Mouse (Mus musculus): ENCODE measurements around the gene Zdhhc4.

The Zdhhc4 gene

DNA sequence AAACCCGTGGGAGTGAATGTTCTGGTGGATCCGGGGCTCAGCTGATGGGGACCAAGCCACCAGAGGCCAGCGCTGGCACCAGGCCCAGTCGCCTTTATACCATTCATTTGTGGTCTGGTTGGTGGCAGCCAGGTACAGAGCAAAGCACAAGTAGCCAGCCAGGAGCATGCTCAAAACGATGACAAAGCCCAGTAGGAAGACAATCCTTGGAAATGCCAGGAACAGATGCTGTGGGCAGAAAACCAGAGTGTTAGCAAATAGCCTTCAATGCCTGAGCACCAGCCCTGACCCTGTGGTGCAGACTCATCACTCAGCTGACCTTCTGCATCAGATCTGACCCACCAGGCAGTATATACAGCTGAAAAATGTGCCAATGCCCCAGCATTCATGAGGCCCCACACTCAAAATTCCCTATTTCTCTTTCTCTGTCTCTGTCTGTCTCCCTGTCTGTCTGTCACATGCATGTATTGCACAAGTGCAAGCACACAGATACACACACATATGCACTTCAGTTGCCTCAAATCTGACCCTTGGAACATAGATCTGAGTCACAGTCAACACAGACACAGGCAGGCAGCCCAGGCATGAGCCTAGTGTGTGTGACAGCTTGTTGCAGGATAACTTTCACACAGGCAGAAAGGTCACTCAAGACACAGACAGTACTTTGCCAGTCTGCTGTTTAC is 12.3 kb downstream of the Zdhhc4 start:
- DNase-seq = no peak

DNA sequence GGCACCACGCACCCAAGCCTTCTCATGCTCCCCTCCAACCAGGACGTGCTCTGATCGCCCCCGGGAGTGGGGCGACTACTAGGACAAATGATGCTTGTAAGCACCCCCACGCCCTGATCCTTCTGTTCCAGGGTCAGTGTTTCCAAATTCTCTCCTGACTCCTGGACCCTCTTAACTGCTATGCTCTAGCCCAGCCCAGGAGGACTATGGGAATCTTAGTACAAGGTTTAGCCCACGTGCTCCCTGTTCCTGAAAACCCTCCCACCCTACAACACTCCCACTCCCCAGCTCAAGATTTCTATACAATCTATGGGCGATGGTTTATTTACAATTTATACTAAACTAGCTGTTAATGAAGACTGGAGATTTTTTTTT is 13.6 kb downstream of the Zdhhc4 start:
- DNase-seq = no peak

DNA sequence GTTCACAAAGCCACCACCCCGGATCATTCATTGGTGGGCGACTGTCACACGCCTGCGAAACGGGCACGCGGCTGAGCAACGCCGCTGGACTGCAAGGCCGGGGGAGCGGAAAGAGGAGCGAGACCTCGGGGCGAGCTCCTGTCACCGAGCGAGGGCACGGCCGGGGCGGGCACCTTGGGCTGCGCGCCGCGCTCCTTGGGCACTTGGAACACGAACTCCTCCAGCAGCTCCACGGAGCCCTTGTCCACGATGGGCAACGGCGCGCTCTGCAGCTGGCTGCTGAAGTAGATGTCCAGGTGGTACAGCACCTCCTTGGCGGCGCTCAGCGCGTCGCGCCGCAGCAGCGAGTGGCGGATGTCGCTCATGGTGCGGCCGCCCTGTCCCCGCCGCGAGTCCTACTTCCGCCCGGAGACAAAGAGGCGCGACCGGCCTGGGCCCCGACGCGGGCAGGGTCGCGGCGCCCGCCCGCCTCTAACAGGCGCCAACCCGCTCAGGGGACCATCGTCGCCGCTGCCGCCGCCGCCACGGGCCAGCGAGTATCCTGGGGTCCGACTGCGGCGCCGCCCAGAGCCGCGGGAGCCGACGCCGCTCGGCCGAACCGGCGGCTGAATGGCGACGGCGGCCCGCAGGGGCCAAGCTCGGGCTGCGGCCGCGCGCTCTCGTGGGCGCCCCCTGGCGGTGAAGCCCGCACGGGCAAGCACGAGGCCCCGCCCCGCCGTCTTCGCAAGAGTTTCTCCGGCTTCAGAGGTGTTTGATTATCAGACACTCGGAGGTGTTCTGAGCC is 14.1 kb downstream of the Zdhhc4 start, which contains the start of gene E130309D02Rik:
TSS of gene E130309D02Rik (minus strand) at position 631 of the 784 bp plus-strand sequence.
- peak; percentile 93 for DNase-seq

DNA sequence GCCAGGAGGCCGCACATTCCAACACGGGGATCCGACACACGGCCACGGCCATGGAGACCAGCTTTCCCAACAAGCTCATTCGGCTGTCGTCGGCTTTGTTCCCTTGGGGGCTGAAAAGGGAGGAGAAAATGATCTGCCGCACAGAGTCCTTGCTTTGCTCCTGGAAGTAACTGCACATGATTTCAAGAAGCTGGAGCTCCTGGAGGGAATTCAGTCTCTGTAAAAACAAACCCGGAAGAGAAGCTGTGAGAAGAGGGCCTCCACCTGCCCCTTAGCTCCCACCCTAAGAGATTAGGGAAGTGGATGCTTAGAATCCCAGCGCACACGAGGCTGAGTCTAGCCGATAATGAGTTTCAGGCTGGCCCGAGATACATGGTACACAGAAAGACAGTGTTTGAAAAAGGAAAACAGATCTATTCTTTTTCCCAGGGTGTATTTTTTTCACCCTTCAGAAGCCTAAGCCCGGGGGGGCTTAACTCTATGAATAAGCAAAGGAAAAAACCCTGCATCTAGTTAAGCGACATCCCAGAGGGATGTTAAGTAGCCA is 14.8 kb downstream of the Zdhhc4 start:
- DNase-seq = no peak

- DNase-seq = peak; percentile 88
These were observed 17.2 kb downstream of the Zdhhc4 start for GRCm38 (mm10) chr5:143311886-143312285.

GRCm38 (mm10) chr5:143309916-143310315 is 19.1 kb downstream of the Zdhhc4 start:
- DNase-seq = no peak

DNA sequence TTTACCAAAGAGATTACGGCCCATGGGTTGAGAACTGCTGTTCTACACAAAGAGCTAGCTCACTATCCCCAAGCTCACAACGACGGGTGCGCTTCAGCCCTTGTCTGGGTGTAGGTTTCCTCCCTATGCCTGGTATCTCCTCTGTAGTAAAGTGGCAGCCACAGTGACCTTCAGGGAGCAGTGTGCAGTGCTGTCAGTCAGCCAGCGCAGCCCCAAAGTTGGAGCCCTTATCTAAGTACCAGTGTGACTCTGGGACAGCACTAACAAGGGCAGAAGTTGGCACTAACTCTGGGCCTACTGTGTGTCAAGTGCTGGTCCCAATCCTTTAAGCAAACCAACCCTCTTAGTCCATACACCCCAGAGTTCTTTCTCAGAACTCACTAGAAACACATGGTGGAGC is 20.2 kb downstream of the Zdhhc4 start:
- DNase-seq = no peak

GRCm38 (mm10) chr5:143304251-143304650 is 24.8 kb downstream of the Zdhhc4 start:
- no peak for DNase-seq

GRCm38 (mm10) chr5:143301296-143301695 is 27.8 kb downstream of the Zdhhc4 start:
- DNase-seq = no peak

DNA sequence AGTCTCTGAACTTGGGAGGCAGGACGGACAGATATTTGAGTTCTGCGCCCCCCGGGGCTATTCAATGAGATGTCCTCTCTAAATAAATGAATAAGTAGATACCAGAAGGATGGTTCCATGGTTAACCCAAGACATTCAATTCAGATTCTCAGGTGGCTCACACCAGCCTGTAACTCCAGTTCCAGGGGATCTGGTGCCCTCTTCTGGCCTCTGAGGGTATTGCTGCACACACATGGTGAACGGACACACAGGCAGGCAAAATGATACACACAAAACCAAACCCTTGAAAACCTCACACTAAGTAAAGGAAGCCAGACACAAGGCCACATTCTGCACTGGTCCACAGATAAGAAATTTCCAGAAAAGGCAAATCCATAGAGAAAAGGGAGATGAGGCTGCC is 29.4 kb downstream of the Zdhhc4 start:
- DNase-seq = peak; percentile 63

GRCm38 (mm10) chr5:143298391-143298790 is 30.7 kb downstream of the Zdhhc4 start:
- DNase-seq = no peak

DNA sequence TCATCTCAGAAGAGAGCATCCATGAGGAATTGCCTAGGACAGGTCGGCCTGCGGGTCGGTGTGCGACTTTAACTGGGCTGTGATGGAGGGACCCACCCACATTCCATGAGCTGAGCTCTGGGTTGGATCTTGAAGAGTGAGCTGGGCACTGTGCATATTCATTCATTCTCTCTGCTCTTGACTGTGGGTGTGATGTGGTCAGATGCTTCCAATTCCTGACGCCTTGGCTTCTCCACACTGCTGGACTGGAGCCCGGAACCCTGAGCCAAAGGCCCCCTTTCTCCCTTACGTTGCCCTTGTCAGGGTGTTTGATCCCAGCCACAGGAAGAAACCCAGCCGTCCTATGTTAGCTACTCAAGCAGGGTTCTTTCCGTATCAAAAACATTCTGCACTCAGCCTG is 31.1 kb downstream of the Zdhhc4 start:
- DNase-seq = peak; percentile 34

DNA sequence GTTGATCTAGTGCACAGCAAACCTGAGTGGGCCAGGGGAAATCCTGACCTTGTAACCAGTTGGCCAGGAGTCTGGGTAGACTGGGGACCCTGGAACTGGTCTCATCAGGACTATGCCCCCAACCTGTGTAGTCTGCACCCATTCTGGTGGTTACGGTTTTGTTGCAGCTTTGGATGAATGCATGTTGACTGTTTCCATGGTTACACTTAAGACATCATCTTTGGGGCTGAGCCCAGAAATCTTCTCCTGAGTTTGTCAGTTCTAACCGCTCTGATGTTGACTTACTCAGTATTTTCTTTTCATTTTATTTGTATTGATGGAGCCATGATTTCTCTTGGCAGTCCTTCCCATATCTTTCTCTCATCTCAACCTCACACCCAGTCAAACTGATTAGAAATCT is 33.7 kb downstream of the Zdhhc4 start:
- DNase-seq = no peak

- DNase-seq = no peak
These were observed 34.2 kb downstream of the Zdhhc4 start for GRCm38 (mm10) chr5:143294862-143295261.

DNA sequence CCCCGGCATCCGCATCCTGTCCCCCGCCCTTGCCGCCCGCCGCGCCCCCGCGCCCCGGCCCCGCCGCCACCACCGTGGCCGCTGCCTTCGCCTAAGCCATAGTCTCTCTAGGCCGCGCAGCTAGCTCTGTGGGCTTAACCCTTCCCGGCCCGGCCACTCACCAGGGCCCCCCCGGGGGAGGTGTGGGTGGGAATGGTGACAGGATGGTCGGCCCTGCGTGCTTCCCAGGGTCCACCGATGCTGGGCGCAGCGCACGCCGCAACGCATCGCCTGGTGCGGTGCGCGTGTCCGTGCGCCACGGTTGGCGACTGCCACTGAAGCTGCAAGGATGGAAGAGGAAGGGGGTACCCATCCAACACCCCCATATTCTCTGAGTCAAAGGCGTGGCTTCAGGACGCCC is 35.7 kb downstream of the Zdhhc4 start, which contains the start of gene Zfp853:
TSS of gene Zfp853 (minus strand) at position 220 of the 400 bp plus-strand sequence.
- DNase-seq = no peak

DNA sequence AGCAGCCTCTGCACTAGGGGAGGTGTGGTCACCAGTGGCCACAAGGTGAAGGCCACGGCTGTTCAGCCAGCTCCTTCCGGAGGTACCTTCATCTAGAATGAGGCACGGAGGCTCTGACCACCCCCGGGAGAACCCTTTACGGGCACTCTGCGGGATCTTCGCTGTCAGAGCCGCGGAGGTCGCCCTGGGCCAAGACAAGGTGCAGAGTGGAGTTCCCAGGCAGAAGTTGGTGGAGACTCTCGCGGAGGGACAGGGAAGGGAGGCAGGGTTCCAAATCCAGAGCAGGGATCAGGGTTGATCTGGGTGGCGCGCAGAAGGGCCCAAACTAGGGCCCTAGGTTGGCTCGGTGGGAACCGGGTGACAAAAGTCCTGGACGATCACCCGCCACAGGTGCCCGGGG is 36.2 kb downstream of the Zdhhc4 start:
- DNase-seq = no peak

DNA sequence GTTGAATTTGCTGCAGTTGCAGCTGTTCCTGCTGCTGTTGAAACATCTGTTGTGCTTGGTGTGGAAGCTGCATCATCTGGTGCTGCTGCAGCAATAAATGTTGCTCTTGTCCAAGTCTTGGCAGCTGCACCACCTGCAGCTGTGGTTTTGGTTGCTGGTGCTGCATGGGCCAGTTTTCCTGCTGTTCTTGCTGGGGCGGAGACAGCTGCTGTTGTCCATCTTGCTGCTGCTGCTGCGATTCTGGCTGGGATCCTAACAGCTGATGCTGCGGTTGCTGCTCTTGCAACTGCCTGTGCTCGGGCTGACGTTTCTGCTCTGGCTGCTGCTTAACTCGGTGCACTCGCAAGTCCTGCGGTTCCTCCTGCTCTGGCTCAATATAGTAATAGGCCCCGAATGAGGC is 39.8 kb downstream of the Zdhhc4 start:
- DNase-seq = no peak

DNA sequence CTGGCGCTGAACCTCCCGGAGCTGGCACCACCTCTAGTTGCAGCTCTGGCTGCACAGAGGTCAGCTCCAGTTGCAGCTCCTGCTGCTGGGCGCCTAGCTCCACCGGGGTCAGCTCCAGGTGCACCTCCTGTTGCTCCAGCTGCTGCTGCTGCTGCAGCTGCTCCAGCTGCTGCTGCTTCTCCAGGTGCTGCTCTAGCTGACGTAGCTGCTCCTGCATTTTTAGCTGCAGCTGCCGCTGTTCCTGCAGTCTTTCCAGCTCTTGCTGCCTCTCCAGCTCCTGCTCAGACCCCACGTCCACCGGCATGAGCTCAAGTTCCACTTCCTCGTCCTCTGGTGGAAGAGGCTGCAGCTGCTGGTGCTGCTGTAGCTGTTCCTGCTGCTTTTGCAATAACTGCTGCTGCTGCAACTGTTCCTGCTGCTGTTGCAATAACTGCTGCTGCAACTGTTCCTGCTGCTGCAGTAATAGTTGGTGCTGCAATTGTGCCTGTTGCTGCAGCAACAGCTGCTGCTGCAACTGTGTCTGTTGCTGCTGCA is 40.6 kb downstream of the Zdhhc4 start:
- DNase-seq = no peak

DNA sequence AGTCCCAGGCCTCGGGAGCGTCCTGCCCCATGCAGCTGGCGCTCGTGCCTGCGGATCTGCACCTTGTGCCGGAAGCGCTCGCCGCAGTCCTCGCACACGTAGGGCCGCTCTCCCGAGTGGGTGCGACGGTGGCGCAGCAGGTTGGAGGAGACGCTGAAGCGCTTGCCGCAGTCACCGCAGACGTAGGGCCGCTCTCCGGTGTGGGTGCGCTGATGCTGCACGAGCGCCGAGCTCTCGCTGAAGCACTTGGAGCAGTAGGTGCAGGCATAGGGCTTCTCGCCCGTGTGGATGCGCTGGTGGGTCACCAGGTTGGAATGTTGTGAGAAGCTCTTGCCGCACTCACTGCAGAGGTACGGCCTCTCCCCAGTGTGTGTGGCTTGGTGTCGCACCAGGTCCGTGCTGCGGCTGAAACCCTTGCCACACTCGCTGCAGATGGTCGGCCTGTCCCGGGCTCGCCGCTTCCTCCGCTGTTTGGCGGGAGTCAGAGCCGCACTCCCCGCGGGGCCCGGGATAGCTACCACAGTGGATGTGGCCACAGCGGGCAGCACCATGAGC is 41.2 kb downstream of the Zdhhc4 start:
- DNase-seq = no peak

DNA sequence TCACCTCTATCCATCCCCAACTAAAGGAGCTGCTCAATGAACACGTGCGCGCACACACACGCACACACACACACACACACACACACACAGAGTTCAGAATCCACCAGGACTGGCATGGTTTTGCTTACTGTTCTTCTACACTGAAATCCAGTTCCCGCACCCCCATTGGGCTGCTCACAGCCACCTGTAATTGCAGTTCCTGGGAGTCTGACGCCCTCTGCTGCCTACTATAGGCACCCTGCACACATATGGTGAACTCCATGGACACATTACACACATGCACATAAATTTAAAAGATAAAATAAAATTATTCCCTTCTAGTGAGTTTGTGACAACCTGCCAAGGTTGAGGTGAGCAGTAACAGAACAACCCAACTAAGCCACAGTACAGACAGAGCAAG is 44.3 kb downstream of the Zdhhc4 start:
- no peak for DNase-seq

GRCm38 (mm10) chr5:143279247-143279646 is 49.8 kb downstream of the Zdhhc4 start:
- no peak for DNase-seq

DNA sequence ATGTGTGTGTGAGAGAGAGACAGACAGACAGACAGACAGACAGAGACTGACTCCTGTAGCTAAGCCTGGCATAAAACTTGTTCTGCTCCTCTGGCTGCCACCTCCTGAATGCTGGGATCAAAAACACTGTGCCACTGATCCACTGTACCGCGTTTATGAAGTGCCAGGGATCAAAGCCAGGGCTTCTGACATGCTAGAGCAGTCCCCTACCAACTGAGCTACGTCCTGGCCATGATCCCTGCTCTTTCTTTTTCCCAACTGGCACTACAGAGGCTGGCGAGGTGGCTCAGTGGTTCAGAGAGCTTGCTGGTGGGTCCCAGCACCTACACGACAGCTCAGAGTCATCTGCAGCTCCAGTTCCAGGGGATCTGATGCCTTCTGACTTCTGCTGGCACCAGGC is 53.3 kb downstream of the Zdhhc4 start:
- DNase-seq = no peak

GRCm38 (mm10) chr5:143272540-143273330 is 56.3 kb downstream of the Zdhhc4 start:
- DNase-seq = no peak

All from lung, postnatal 14 days (tissue).